Mouse (Mus musculus): ENCODE data around the gene Mturn.

Mturn gene

DNA sequence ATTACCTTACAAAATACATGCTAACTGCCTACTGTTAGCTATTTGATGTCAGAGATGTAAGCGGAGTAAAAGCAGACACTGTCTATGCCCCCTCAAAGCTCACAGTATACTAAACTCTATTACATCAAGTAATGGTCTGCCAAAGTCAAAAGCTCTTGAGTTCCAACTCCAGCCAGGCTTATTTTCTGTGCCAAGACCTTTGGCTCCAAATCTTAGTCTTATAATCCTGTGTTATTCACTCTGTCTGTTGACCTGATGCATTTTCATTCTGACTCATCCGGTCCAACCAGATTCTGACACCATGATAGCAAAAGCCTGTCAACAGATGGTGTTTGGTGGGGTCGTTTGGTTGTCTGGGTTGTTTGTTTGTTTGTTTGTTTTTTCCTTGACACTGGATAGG lies 50.3 kb downstream of the Mturn start:
- no peak for DNase-seq

- no peak for DNase-seq
Measured at GRCm38 (mm10) chr6:54732721-54733120, 51.3 kb downstream of the Mturn start.

GRCm38 (mm10) chr6:54736126-54736525 lies 54.7 kb downstream of the Mturn start:
- no peak for DNase-seq

GRCm38 (mm10) chr6:54737255-54737654 lies 55.8 kb downstream of the Mturn start:
- DNase-seq: no peak

GRCm38 (mm10) chr6:54737684-54738083 lies 56.3 kb downstream of the Mturn start:
- no peak for DNase-seq

DNA sequence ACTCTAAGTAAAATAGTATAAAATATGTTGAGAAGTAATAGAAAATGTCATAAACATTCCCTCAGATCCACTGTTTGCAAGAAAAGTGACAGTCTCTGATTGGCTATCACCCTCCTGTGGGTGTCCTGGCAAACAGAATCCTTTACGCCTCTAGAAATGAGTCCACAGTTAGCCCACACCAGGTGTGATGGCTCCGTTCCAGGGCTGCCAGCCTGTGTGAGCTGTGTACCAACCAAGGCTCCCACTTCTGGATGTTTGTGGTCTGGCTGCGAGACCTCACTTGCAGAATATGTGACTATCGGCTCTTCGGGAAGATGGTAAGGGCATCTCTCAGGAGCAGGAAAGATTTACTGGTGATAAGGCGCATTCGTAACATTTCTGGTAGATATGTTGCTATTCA lies 67.6 kb downstream of the Mturn start:
- DNase-seq: no peak

DNA sequence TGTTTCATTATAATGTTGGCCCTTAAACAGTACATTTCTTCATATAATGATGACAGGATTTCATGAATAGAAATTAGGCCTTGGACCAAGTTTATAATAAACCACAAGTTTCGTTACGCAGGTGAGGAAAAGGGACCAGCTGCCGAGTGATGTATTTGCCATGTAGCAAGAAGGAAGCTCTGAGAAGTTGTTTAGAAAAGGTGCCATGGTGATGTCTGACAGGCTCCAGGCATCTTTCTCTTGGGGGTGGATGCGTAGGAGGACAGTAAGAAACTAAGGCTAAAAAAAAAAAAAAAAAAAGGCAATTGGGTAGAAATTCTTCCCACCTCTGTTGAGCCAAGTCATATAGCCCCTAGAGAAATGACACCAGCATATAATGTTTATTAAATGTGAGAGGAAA lies 70.2 kb downstream of the Mturn start:
- no peak for DNase-seq

DNA sequence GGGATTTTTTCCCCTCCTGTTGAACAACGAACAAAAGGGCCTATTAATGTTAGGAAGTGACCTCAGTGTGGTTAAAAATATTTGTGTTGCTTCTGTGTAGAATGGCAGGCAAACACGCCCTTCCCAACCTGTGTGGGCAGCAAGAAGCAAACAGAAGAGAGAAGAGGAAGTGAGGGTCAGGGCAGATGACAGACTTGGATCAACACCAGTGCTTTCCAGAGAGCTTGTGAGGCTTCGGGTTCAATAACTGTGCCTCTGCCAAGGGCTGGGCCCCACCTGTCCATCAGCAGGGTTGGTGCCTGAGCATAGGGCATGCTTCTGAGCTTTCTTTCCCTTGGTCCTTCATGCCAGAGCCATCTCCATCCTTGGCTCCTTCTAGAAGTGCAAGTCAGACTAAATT lies 70.7 kb downstream of the Mturn start:
- no peak for DNase-seq
